Mouse (Mus musculus): ENCODE measurements at regions not wholly inside any gene's neighbourhood (a gene's known extent, or its start where the extent isn't known, plus 50 kb on each side); places are given as distances from the start of the nearest gene placed in this dataset.
"Not testable (repeated sequence)": the region's sequence is repeated elsewhere in the genome, so short reads cannot be mapped to it uniquely, and the experiment has no call there.

GRCm38 (mm10) chr4:81593431-81593830, 150.8 kb upstream of the Mpdz start:
- not testable (repeated sequence) for DNase-seq (ENCODE audit: low spot score)

DNA sequence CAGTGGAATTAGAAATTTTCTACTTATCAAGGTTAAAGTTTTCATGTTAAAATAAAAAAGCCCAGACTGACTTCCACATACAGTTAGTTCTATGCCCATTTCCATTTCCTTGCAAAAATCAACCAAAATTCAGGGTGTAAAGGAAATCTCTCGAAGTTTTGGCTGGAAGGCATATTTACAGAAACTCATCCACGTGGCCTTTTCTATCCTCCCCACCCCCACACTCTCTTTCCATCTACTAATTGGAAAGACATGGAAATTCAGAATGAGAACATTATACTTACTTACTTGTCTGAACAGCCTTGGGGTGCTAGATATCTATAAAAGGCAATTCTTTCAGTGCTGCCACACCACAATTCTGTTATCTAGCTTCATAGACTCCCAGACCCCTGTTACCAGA, 139.9 kb upstream of the Mpdz start:
- DNase-seq (ENCODE audit: low spot score), result no peak

- DNase-seq (ENCODE audit: low spot score), result no peak
Measured at GRCm38 (mm10) chr4:81580553-81580952, 137.9 kb upstream of the Mpdz start.

- no peak for DNase-seq (ENCODE audit: low spot score)
Measured at GRCm38 (mm10) chr4:81579389-81580110, 136.9 kb upstream of the Mpdz start.

DNA sequence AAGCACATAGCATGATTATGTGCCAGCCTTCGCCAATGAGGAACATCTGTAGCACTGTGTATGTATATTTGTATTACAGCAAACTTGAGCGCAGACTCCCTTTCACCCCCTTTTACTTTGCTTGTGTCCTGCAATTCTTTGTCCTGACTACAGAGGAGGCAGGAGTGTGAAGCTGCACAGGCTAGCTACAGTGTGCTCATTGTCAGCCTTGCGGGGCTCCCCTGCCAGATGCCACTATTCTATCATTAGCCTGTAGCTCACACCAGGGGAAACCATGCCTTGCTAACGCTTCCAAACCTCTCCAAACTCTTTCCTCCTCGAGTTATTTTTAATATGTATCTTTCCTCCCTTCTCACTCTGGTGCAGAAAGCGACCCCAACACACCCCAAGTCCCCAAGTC, 136.4 kb upstream of the Mpdz start:
- no peak for DNase-seq (ENCODE audit: low spot score)

DNA sequence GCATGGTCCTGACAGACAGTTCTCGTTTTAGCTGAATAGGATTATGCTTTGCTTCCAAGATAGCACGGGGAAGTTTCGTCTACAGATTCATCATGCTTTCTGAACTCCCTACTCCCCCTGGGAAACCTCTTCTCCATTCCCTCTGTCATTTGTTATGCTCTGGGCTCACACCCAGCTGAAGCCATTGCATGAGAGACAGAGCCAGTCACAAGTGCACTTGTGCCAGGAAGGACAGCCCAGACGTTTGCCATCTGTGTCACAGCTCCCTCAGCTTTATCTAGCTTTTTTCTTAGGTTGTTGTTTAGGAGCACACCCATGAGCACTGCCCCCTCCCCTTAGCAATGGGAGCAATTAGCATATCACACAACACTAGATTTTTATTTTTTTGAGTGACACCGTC, 131.2 kb upstream of the Mpdz start:
- no peak for DNase-seq (ENCODE audit: low spot score)

DNA sequence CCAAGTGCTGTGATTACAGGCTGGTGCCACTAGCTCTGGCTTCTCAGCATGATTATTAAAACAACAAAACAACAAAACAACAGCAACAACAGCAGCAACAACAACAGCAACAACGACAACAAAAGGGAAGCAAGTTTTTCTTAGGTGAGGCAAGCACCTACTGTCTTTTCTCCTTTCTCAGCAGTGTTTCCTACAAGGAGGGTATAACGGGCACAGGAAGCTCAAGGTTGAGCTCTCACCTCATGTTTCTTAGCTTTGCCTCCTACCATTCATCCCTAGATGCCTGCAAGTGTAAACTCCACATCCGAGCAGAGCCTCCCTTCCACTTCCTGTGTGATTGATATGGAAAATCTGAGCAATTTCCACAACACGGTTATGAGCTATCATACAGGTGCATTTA, 128.1 kb upstream of the Mpdz start:
- DNase-seq (ENCODE audit: low spot score), result no peak

GRCm38 (mm10) chr4:81569531-81569930, 126.9 kb upstream of the Mpdz start:
- no peak for DNase-seq (ENCODE audit: low spot score)

DNA sequence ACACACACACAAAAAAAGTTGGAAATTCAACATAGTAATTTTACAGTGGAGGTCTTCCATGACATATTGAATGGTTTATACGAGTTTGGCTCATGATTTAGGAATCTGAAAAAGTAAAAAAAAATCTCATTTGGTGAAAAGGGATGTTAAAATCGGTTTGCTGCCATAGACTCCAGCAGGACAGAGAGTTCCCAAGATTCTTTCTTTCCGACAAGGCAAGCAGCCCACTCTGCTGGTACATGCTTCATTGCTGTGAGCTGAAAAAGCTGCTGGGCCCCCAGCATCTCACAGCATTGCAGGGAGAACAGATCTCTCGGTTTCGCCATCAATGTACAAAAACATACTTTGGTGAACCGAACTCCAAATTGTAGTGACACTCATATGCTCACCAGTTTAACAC, 125.8 kb upstream of the Mpdz start:
- DNase-seq (ENCODE audit: low spot score), result no peak

- DNase-seq (ENCODE audit: low spot score), result no peak
Measured at GRCm38 (mm10) chr4:81567928-81568327, 125.3 kb upstream of the Mpdz start.

GRCm38 (mm10) chr4:81566526-81566925, 123.9 kb upstream of the Mpdz start:
- no peak for DNase-seq (ENCODE audit: low spot score)

GRCm38 (mm10) chr4:81565422-81566395, 123.1 kb upstream of the Mpdz start:
- DNase-seq (ENCODE audit: low spot score), result no peak

DNA sequence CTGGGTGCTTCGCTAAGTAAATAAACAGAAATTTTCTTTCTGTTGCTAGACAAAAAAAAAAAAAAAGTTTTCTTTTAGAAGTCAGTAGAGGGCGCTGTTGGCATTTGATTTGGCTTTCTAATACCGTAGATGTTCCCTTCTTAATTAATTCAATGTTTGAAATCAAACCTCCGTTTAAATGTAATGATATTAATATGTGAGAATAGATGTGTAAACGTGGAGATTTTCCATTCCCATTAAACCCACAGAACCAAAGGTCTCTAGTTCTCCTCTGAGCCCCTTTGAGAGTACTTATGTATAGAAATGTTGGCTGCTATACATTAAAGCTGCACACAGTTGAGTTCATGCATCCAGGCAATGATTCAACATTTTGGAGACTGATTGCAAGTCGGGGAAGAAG, 121.8 kb upstream of the Mpdz start:
- DNase-seq (ENCODE audit: low spot score), result peak; percentile 3

DNA sequence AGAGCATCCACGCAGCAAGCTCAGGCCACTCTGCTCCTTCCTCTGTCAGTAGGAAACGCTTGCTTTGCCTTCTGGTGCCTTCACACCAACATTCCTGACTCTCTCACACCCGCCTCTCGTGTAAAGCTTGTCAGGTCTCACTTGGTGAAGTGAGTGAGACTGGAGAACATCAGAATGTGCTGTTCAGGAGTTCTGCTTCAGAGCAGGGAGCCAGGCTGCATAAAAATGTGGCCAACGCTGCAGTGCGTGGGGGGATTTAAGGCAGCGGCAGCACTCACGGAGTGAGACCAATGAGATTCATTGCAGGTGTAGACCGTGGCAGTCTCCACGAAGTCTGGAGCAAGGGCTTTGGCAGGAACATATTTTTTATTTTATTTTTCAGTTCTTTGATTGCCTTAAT, 121.0 kb upstream of the Mpdz start:
- no peak for DNase-seq (ENCODE audit: low spot score)

- DNase-seq (ENCODE audit: low spot score), result no peak
Measured at GRCm38 (mm10) chr4:81561453-81561852, 118.8 kb upstream of the Mpdz start.

- no peak for DNase-seq (ENCODE audit: low spot score)
Measured at GRCm38 (mm10) chr4:81550816-81551215, 108.2 kb upstream of the Mpdz start.

DNA sequence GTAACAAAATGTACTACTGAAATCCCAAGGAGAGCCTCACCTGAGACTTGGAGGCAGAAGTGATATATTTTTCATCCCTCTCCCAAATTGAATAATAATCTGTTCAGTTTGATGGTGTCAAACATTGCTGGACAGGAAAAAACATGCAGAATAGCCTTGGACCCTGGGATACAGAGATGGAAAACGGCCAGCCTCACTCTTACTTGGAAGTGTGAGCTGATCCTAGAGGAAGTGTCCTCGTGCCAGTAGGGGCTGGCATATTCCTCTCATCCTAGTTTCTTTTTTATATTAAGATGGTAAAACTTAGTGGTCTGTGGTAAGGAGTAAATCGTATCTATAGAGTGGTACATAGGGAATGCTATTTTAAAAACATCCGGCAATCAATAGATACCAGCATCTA, 107.6 kb upstream of the Mpdz start:
- DNase-seq (ENCODE audit: low spot score), result no peak

GRCm38 (mm10) chr4:81540496-81540895, 97.9 kb upstream of the Mpdz start:
- DNase-seq (ENCODE audit: low spot score), result no peak

GRCm38 (mm10) chr4:81539551-81539950, 96.9 kb upstream of the Mpdz start:
- DNase-seq (ENCODE audit: low spot score), result no peak

DNA sequence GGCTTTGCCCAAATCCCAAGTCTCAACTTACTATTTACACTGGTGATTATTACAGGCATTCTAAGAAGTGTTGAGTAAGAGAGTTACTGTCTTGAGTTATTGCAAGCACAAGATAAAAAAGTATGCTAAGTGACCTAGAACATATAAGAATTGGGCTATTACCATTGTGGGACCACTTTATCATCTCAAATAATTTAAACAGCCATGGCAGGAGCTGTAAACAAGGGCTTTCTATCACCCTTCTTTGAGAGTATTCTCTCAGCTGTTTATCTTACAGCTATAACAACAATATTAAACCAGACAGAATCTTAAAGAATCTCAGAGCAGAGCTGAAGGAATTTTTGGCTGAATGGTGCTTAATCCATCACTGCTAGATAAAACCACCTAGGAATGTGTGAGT, 94.2 kb upstream of the Mpdz start:
- no peak for DNase-seq (ENCODE audit: low spot score)

GRCm38 (mm10) chr4:81530546-81530945, 87.9 kb upstream of the Mpdz start:
- no peak for DNase-seq (ENCODE audit: low spot score)

- DNase-seq (ENCODE audit: low spot score), result not testable (repeated sequence)
Measured at GRCm38 (mm10) chr4:81519151-81519550, 76.5 kb upstream of the Mpdz start.

GRCm38 (mm10) chr4:81514547-81514946, 71.9 kb upstream of the Mpdz start:
- DNase-seq (ENCODE audit: low spot score), result no peak

Measured in c-Kit-positive CD71-positive TER-119-positive erythroid progenitor cells, embryonic 14.5 days (primary cell).